ENCODE assay signal across 8 mouse cellular contexts in the genomic region with DNA sequence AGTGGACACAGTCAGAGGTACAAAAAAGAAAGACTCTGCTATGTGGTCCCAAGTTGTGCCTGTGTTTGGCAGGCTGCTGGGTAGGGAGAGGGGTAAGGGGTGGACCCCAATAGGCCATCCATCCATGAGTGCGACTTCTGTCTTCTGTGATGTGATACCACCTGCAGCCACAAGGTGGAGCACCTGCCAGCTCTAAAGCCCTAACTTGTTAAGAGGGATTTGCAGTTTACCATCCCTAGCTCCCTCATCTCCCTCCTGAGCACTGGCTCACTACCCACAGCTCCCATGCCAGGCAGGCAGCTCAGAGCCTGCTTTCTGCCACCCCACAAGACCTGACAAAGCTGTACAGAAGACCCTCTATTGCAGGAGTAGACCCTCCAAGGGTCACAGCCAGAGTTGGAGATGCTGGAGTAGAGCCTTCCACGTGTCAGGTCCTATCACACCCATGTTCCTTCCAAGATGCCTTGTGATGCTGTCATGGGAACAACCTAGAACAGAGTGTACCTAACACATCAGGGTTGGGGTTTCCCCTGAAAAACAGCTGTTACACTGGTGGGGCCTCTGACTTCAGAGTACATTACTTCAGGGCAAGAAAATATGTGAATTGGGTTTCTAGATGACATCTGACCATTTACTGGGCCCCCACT. TPM values are rescaled to one million over a fixed set of nuclear protein-coding genes. Genes with fewer than 3 reads are reported as not detected.
DNase-seq lines count a peak whose midpoint lies in the region; TF ChIP-seq lines count a peak whose summit lies in the region.

No protein-coding gene starts in this region.

- intact Hi-C loops in heart, adult 2 months (cut with DNase I) = loop anchor here (1.0 to 10.0 kb wide), 4 partner anchors 26 to 161 kb away; partner anchors contain the start of gene Tbc1d22a

- TF ChIP-seq POLR2A in heart, adult 2 months (IDR thresholded peaks at IDR 0.05; ENCODE audit: insufficient read depth, low read depth, low read length) = no peak

- no peaks in the 10 kb centered on the region for H3K36me3 ChIP-seq in heart, adult 2 months (ENCODE audit: control insufficient read depth, insufficient read depth, low read length)

- peaks cover 2% of the 10 kb centered on the region for H3K79me2 ChIP-seq in heart, adult 2 months (replicated peaks; ENCODE audit: control insufficient read depth, insufficient read depth, low read length)

- TF ChIP-seq CTCF in heart, adult 2 months (IDR thresholded peaks at IDR 0.05) = no peak; the same call in 1 of the 2 replicates

- no peak overlapping the region for H3K9ac ChIP-seq in heart, adult 2 months (ENCODE audit: low read depth, low read length)

- H3K27me3 ChIP-seq in heart, adult 2 months (ENCODE audit: control insufficient read depth, insufficient read depth, low read length) = no peaks in the 10 kb centered on the region

- peak; percentile 89 for TF ChIP-seq EP300 in heart, adult 2 months (IDR thresholded peaks at IDR 0.05; ENCODE audit: insufficient read depth, low read depth, low read length)

- H3K4me1 ChIP-seq in heart, adult 2 months (ENCODE audit: control insufficient read depth, insufficient read depth, low read length) = peaks cover 15% of the 10 kb centered on the region

- peak; percentile 83 to 87 for DNase-seq in CD8-positive naive resting alpha-beta T cell, adult 2 months (ENCODE audit: low read depth in 2 of 2, low spot score in 2 of 2)
- peak; percentile 84 for DNase-seq in adrenal gland, postnatal 14 days
- DNase-seq in embryo, embryonic 9.5 days (ENCODE audit: extremely low spot score) = peak; percentile 83
- DNase-seq in heart, adult 2 months = peak; percentile 78 to 89
- DNase-seq in layer of hippocampus, adult 11-12 months (ENCODE audit: low spot score) = peak; percentile 84
- peak; percentile 74 to 75 for DNase-seq in lung, adult 18-20 months
- DNase-seq in retina, adult 2 months (ENCODE audit: low read depth, low spot score) = peak; percentile 53
- peak; percentile 87 for DNase-seq in thymus, postnatal 14 days

- WGBS in heart, adult 2 months = 36% methylated on average over 2 of the region's 2 CpGs

- H3K4me3 ChIP-seq in heart, adult 2 months = no peak overlapping the region

- H3K27ac ChIP-seq in heart, adult 2 months = no peak overlapping the region

RNA-seq across cellular contexts. Expression of gene Gramd4, which starts 3.5 kb away (rescaled TPM):
- total RNA-seq in adrenal gland, postnatal 14 days (2021) = 16.1 and 17.5 TPM in 2 replicates
- 10 to 100 TPM; 27.6 to 31.5 TPM for total RNA-seq in heart, adult 2 months (2021)
- 25.3 and 39.8 TPM in 2 replicates for polyA plus RNA-seq in heart, adult 2 months (2012; rRNA removed)

RNA-seq across cellular contexts. Expression of gene Celsr1, which starts 20.4 kb away (rescaled TPM):
- total RNA-seq in adrenal gland, postnatal 14 days (2021) = 4.5 and 4.6 TPM in 2 replicates
- total RNA-seq in heart, adult 2 months (2021) = 1 to 10 TPM; 4.5 to 5.0 TPM
- polyA plus RNA-seq in heart, adult 2 months (2012; rRNA removed) = 4.3 and 5.2 TPM in 2 replicates
